Mouse (Mus musculus) heart, postnatal 4 days (tissue): ENCODE results near the gene Ccdc36. TPM values are rescaled to one million over a fixed set of nuclear protein-coding genes. Genes with fewer than 3 reads are reported as not detected.

Source experiments
- DNase-seq: peaks from one replicate; pipeline ENCODE4 v3.0.0; 2021
- total RNA-seq, 2 experiments: library from RNA; stranded (reverse); gene quantifications; 2 replicates each; pipeline ENCODE4 v1.2.3; 2021

Gene Ccdc36
- under 1 TPM; 0.10 to 0.11 TPM for total RNA-seq

GRCm38 (mm10) chr9:108428384-108428783 is at the start of gene Ccdc36:
Ccdc36 (minus strand) TSS chr9:108428484.
- no peak for DNase-seq

DNA sequence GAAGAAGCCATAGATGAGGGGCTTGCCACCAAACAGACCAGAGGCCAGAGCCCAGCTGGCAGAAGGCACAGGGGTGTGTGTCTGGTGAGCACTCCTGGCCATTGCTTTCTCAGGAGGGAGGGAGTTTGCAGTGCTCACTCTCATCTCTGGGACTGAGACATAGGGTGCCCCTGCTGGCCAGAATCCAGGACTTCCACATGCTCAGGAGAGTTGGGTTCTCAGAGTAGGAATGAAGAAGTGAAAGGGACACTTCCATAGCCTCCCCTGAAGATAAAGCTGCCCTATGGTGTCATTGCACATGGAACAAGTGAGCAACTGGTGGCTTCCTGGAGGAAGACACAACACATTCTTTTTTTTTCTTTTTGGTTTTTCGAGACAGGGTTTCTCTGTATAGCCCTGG is 46.2 kb upstream of the Ccdc36 start:
- DNase-seq = peak; percentile 4

GRCm38 (mm10) chr9:108469845-108470244 is 41.6 kb upstream of the Ccdc36 start:
- no peak for DNase-seq

DNA sequence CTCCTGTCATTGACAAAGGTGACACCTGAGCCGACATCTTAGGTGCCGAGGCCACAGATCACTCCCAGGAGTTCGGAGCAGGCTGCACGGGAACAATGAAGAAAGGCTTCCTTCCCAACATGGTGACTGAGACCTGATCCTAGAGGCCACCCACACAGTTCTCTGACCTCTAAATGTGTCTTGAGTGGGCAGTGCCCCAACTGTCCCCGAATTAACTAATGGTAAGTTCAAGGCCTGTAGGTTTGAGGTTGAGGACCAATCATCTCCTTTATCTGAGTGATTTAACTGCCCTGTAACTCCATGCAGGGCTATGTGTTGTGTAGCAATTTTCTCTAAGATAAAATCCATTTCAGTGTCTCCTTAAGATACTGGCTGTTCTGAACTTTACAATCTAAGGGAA is 41.1 kb upstream of the Ccdc36 start:
- DNase-seq = no peak

DNA sequence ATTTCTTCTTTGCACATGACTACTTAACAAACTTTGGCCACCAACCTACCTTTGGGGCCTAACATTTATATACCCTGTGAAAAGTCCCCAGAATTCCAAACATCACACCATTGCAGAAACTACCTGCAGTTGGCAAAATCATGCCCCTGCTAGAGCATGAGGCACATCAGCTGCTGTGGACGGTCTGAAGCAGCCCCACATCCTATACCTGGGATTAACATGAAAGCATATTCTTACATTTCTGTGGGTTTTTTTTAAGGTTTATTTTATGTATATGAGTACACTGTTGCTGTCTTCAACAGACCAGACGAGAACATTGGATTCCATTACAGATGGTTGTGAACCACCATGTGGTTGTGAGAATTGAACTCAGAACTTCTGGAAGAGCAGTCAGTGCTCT is 37.9 kb upstream of the Ccdc36 start:
- DNase-seq = no peak

GRCm38 (mm10) chr9:108463713-108464112 is 35.4 kb upstream of the Ccdc36 start:
- peak; percentile 3 for DNase-seq

GRCm38 (mm10) chr9:108462192-108462591 is 33.9 kb upstream of the Ccdc36 start:
- peak; percentile 52 for DNase-seq

DNA sequence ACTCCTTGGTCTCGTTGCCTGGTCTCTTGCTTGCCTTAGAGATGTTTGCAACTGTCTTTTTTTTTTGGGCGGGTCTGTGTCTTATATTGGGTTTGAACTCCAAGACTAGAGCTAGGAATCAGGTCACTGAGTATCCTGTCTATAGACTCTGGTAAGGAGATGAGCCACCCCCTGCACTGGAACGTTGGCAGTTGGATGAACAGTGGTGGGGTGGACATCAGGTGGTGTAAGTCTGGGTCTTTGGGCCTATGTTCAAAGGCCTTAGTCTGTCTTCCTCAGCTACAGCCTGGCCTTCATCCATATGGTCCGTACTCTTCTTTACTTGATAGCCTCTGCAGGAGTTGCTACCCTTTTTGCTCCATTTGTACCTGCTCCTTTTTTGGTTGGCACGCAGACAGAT is 33.4 kb upstream of the Ccdc36 start:
- DNase-seq = no peak

DNA sequence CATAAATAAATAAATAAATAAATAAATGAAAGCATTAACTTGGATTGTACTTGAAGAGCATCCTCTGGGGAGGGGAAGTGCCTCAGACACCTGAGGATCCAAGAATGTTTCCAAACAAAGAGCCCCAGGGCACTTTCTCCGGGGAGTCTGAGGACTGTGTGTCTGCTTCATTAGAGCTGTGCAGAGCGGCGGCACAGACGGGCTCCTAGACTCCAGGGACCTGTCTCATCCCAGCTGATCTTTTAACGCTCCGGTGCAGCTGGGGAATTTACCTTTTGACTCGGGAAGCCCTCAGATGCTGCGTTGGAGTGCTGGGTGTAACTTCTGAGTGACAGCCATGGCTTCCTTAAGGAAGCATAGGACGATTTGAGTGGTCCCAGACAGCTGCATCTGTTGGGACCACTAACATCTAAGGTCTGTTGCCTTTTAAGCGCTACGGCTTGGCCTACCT is 32.9 kb upstream of the Ccdc36 start, which contains the start of gene Klhdc8b:
TSS of gene Klhdc8b (minus strand) at position 401 of the 451 bp plus-strand sequence.
- DNase-seq = no peak

- DNase-seq = peak; percentile 91
Measured at GRCm38 (mm10) chr9:108460319-108461178, 32.3 kb upstream of the Ccdc36 start, which contains the start of gene Ccdc71. Ccdc71 (plus strand) TSS chr9:108460527.

GRCm38 (mm10) chr9:108459939-108460318 is 31.6 kb upstream of the Ccdc36 start:
- DNase-seq = no peak

DNA sequence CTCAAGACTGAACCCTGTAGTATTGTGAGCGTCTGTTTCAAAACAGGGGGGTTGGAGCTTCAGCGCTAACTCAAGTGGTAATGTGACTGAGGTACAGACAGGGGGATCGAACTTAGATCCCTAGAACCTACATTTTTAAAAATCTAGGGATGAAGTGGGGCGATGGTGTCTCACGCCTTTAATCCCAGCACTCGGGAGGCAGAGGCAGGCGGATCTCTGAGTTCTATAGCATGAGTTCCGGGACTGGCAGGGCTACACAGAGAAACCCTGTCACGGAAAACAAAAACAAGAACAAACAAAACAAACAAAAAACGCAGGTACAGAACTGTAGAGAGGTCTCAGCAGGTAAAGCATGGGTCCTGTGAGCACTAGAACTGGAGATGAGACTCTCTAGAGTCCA is 28.7 kb upstream of the Ccdc36 start:
- DNase-seq = no peak

GRCm38 (mm10) chr9:108455747-108456571 is 27.7 kb upstream of the Ccdc36 start:
- no peak for DNase-seq

DNA sequence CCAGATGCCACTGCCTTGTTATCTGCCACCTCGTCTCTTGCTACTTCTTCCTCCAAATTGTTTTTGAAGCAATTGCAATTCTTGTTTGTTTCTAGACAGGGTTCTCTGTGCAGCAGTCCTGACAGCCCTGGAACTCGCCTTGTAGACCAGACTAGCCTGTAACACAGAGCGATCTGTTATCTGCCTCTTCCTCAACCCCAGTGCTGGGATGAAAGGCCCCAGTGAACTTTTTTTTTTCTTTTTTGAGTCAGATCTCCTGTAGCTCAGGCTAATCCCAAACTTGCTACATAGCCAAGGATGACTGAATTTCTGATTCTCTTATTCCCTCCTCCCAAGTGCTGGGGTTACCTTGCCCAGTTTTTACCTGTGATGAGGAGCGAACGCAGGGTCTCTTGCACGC is 26.1 kb upstream of the Ccdc36 start:
- no peak for DNase-seq

GRCm38 (mm10) chr9:108453458-108453857 is 25.2 kb upstream of the Ccdc36 start:
- no peak for DNase-seq

DNA sequence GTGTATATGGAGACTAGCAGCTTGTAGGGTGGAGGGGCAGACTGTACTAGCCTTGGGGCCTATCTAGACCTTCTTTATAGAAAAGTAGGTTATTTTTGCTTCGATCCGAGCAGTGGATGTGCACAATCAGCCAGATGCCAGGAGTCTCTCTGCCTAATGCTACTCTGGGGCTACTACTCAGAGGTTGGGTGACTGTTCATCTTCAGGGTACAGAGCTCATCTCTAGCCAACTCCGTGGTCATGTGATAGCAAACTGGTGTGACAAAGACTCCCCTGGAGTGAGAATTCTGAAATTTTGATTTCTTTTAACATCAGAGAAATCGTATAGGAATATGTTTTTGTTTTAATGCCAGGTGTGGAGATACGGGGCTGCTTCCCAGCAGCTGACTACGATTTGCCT is 24.6 kb upstream of the Ccdc36 start:
- no peak for DNase-seq

DNA sequence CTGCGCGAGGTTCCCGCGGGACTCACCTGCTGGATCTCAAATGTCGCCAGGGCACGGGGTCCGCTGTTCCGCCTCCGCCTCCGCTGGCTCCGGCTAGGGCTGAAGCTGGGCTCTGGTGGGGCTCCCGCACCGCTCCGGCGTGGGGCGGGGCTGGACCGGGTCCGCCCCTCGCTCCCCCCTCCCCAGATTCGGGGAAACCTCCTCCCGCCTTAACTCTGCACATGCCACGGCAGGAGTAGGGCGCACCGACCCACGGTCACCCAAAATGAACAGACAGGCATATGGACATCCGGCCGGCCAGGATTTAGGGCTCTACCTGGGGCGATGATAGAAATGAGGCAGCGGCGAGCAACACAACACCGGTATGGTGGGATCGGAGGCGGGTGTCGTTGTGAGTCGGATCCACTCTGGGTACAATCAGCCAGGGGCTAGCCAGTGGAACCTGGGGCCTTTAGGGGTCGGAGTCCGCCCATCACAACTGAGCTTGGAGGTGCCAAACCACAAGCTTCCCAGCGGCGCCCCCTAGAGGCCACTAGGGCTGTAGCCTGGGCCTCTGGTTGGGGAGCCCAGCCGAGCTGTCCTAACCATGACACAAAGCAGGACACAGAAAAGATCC is 24.1 kb upstream of the Ccdc36 start:
- DNase-seq = peak; percentile 96

- no peak for DNase-seq
Measured at GRCm38 (mm10) chr9:108451519-108452160, 23.4 kb upstream of the Ccdc36 start.

GRCm38 (mm10) chr9:108451170-108451493 is 22.8 kb upstream of the Ccdc36 start:
- DNase-seq = no peak

DNA sequence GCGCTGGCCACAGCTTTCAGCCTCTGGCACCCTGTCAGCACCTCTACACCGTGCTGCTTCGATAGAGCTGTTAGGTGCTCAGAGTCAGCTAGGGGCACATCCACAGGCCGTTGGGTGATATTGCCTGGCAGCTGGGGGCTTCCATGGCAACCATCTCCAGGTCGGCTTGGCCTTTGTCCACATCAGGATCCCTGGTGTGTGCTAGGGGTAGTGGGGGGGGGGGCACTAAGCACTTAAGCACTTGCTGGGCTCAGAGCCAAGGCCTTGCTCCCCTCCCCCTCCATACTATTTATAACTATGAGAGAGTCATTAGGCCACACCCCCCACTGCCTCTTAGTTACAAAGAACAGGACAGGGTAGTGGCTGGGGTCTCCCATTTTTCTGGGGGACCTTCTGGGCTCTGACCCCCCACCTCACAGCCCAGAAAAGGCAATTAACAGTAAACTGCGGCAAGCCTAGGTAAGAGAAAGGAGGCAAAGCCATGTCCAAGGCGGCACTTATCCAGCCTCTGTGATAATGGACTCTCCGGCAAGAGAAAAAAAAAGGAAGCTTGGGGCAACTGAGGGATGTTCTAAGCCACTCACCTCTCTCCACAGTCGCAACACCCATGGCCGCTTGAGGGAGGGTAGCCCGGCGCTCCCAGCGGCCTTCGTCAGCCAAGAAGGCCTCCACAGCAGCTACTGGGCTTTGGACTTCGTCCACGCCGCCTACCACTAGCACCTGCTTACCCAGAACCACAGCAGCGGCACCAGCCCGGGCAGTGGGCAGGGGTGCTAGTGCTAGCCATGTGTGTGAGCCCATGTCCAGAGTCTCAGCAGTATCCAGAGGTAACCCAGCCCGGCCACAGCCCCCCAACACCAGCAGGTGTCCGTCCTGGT is 22.2 kb upstream of the Ccdc36 start:
- DNase-seq = peak; percentile 88

DNA sequence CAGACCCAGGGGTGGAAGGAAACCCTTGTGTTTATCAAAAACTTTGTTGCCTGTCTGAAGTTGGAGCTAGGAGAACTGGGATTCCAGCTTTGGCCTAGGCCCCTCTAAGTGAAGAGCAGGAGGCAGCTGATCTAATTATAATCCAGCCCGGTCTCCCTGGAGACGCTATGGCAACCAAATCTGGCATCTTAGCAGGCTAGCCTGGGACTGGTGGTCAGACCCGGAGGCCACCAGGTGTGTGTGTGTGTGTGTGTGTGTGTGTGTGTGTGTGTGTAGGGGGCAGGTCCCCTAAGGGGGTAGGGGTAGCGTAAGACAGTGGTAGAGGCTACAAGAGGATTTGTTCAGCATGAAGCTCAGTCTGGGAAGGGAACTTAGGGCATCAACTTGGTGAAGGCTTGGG is 21.6 kb upstream of the Ccdc36 start:
- peak; percentile 79 for DNase-seq
